In genomic region chr10:116350532-116350931, GRCm38 (mm10) we compare ENCODE assay signal across 21 mouse cellular contexts.
DNase-seq lines count a peak whose midpoint lies in the region; ATAC-seq lines count a peak whose summit lies in the region.
"Had no signal": no experiment of that assay in that cellular context is flagged by ENCODE, and none has a peak within 500 bp of the region (broad histone marks: within the 10 kb centered on the region; RNA-seq: fewer than 3 reads in every experiment).

No protein-coding gene starts in this region.

- H3K27ac ChIP-seq in hindbrain, embryonic 11.5 days (ENCODE audit: low read depth, low read length) = no peak overlapping the region
- no peak overlapping the region for H3K27ac ChIP-seq in hindbrain, embryonic 12.5 days
- no peak overlapping the region for H3K27ac ChIP-seq in neural tube, embryonic 11.5 days (ENCODE audit: low read depth, low read length)
- H3K27ac ChIP-seq: embryonic facial prominence, embryonic 10.5 days; forebrain, embryonic 13.5 days; heart, embryonic 10.5 days had no signal

- no peak overlapping the region for H3K4me3 ChIP-seq in hindbrain, embryonic 11.5 days (ENCODE audit: low read depth, low read length)
- H3K4me3 ChIP-seq in hindbrain, embryonic 12.5 days = no peak overlapping the region
- H3K4me3 ChIP-seq in neural tube, embryonic 11.5 days (ENCODE audit: low read depth, low read length) = no peak overlapping the region
- H3K4me3 ChIP-seq: embryonic facial prominence, embryonic 10.5 days; forebrain, embryonic 13.5 days; heart, embryonic 10.5 days had no signal

- H3K36me3 ChIP-seq in hindbrain, embryonic 11.5 days (ENCODE audit: control insufficient read depth, insufficient read depth, low read length) = no peaks in the 10 kb centered on the region
- H3K36me3 ChIP-seq in hindbrain, embryonic 12.5 days = no peaks in the 10 kb centered on the region
- H3K36me3 ChIP-seq in neural tube, embryonic 11.5 days (ENCODE audit: control insufficient read depth, insufficient read depth, low read length) = no peaks in the 10 kb centered on the region
- H3K36me3 ChIP-seq: embryonic facial prominence, embryonic 10.5 days; heart, embryonic 10.5 days had no signal

- peak; percentile 63; the same call in 1 of the 2 replicates for ATAC-seq in hindbrain, embryonic 11.5 days (ENCODE audit: low FRiP score)
- no peak for ATAC-seq in hindbrain, embryonic 12.5 days (ENCODE audit: low FRiP score)
- ATAC-seq in neural tube, embryonic 11.5 days (ENCODE audit: insufficient read depth, low FRiP score, low TSS enrichment) = no peak
- ATAC-seq: activated CD4-positive, CD25-positive, alpha-beta regulatory T cell, adult 4 months; forebrain, embryonic 13.5 days; forebrain, postnatal 0 days; hindbrain, embryonic 16.5 days; inflammation-experienced regulatory T-cells, adult 6 months; Patski had no signal

- H3K9me3 ChIP-seq in hindbrain, embryonic 11.5 days (ENCODE audit: control insufficient read depth, low read length) = no peaks in the 10 kb centered on the region
- H3K9me3 ChIP-seq in hindbrain, embryonic 12.5 days (replicated peaks) = no peaks in the 10 kb centered on the region
- no peaks in the 10 kb centered on the region for H3K9me3 ChIP-seq in neural tube, embryonic 11.5 days (ENCODE audit: control insufficient read depth, low read length)
- H3K9me3 ChIP-seq: embryonic facial prominence, embryonic 10.5 days; forebrain, embryonic 13.5 days; heart, embryonic 10.5 days had no signal

- H3K4me2 ChIP-seq in hindbrain, embryonic 11.5 days (replicated peaks; ENCODE audit: low read depth, low read length) = no peak overlapping the region
- H3K4me2 ChIP-seq in hindbrain, embryonic 12.5 days (replicated peaks) = no peak overlapping the region
- no peak overlapping the region for H3K4me2 ChIP-seq in neural tube, embryonic 11.5 days (ENCODE audit: low read depth)
- H3K4me2 ChIP-seq: forebrain, embryonic 13.5 days had no signal

- H3K9ac ChIP-seq in hindbrain, embryonic 11.5 days (ENCODE audit: low read depth, low read length) = no peak overlapping the region
- no peak overlapping the region for H3K9ac ChIP-seq in hindbrain, embryonic 12.5 days
- no peak overlapping the region for H3K9ac ChIP-seq in neural tube, embryonic 11.5 days (ENCODE audit: low read length)
- H3K9ac ChIP-seq: forebrain, embryonic 13.5 days; forebrain, postnatal 0 days had no signal

- no peak for DNase-seq in hindbrain, embryonic 11.5 days (ENCODE audit: low spot score)
- peak; percentile 49 for DNase-seq in neural tube, embryonic 11.5 days (ENCODE audit: low spot score)
- DNase-seq in neural tube, embryonic 10.5 days (ENCODE audit: extremely low spot score, low spot score) = no peak
- DNase-seq in embryo, embryonic 11 days = peak; percentile 22
- DNase-seq in retina, postnatal 1 day = peak; percentile 43
- no peak for DNase-seq in urinary bladder, postnatal 14 days (ENCODE audit: low spot score)
- DNase-seq: adrenal gland, postnatal 25 days; cerebellum, adult 2 months; cerebellum, postnatal 10 days; forebrain, postnatal 0 days; gastrocnemius, postnatal 25 days; heart, postnatal 10 days; heart, postnatal 4 days had no signal

- H3K27me3 ChIP-seq in hindbrain, embryonic 11.5 days (ENCODE audit: control insufficient read depth, insufficient read depth, low read length) = no peaks in the 10 kb centered on the region
- no peaks in the 10 kb centered on the region for H3K27me3 ChIP-seq in hindbrain, embryonic 12.5 days
- no peaks in the 10 kb centered on the region for H3K27me3 ChIP-seq in neural tube, embryonic 11.5 days (ENCODE audit: control insufficient read depth, insufficient read depth, low read length)
- H3K27me3 ChIP-seq: forebrain, embryonic 13.5 days had no signal

- 21% methylated on average over 13 of the region's 13 CpGs for WGBS in hindbrain, embryonic 11.5 days
- WGBS in hindbrain, embryonic 12.5 days = 28% methylated on average over 13 of the region's 13 CpGs
- WGBS in neural tube, embryonic 11.5 days = 18% methylated on average over 13 of the region's 13 CpGs

- H3K4me1 ChIP-seq in hindbrain, embryonic 11.5 days (replicated peaks; ENCODE audit: control insufficient read depth, insufficient read depth, low read length) = no peaks in the 10 kb centered on the region
- no peaks in the 10 kb centered on the region for H3K4me1 ChIP-seq in hindbrain, embryonic 12.5 days
- no peaks in the 10 kb centered on the region for H3K4me1 ChIP-seq in neural tube, embryonic 11.5 days (ENCODE audit: control insufficient read depth, insufficient read depth, low read length)
- H3K4me1 ChIP-seq: forebrain, embryonic 13.5 days had no signal

Comparison
In these comparisons a context has a peak if more than half of its experiments do, and no peak if none do; other contexts are left out.
1. DNase-seq: peak in neural tube, embryonic 11.5 days (single experiment), embryo, embryonic 11 days (single experiment) and retina, postnatal 1 day (single experiment); none in hindbrain, embryonic 11.5 days (single experiment), neural tube, embryonic 10.5 days (single experiment) and urinary bladder, postnatal 14 days (single experiment).